Mouse (Mus musculus): ENCODE results near the gene Dgkd. TPM values are rescaled to one million over a fixed set of nuclear protein-coding genes. Genes with fewer than 3 reads are reported as not detected.

Dgkd gene
- polyA plus RNA-seq, 1 experiment from 2014 or later = 20.2 TPM

DNA sequence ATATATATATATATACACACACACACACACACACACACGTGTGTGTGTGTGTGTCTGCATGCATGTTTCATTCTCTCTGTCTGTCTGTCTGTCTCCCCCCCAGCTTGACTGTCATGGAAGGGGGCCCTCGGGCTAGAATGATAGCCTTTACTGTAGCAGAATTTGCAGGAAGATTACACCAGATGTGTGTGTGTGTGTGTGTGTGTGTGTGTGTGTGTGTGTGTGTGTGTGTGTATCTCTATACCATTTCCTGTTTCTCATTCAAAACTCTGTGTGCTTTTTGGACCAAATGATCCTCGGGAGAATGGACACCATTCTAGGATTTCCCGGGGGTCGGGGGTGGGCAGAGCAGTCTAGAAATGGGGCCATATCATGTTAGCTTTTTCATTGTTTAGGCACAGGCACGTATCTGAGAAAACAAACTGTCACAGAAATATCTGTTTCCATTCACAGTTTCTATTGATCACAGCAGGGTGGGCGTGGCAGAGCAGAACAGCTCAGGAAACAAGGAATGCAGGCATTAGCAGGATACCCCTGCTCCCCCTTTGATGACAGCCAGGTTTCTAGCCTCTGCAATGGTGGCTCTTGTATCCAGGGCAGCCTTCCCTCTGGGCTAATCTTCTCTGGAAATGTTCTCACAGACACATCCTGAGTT, 24.0 kb upstream of the Dgkd start:
- 32% methylated on average over 7 of the region's 7 CpGs for WGBS
- Histone ChIP-seq H3K27ac (ENCODE audit: low read depth, low read length) (no peak overlapping the region), H3K4me3 (ENCODE audit: low read depth, low read length) (no peak overlapping the region)

DNA sequence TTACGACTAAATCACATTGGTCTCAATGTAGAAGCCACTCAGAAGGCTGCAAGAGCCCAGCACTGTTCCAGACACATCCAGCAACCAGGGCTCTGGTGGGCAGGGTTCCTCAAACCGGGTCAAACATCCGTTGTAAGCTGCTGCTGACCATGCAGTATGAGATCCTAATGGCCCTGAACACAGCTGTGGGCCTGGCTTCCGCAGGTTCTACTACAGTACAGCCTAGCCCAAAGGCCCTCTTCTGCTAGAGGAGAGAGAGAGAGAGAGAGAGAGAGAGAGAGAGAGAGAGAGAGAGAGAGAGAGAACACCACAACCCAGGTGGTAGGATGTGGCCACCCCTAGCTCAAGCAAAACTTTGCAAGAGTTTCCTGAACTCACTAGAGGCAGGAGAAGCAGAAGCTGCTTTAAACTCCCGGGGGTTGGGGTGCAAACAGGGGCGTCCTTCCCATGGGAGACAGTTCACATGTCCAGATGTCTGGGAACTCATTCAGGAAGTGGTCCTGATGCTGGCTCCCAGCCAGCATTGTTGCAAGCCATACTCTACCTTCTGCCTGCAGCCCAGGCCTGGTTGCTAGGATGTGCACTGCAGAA, 23.4 kb upstream of the Dgkd start:
- H3K4me3 ChIP-seq (ENCODE audit: low read depth, low read length) = no peak overlapping the region
- ATAC-seq = no peak
- TF ChIP-seq CTCF (IDR thresholded peaks at IDR 0.05; ENCODE audit: low read depth) = no peak

More for the DNA sequence above, 24.0 kb upstream of the Dgkd start:
- Histone ChIP-seq H3K4me1 (replicated peaks; ENCODE audit: control insufficient read depth, insufficient read depth, low read length) (no peaks in the 10 kb centered on the region), H3K9ac (ENCODE audit: low read depth, low read length) (no peak overlapping the region), H3K9me3 (ENCODE audit: control insufficient read depth) (no peaks in the 10 kb centered on the region), H3K27me3 (replicated peaks; ENCODE audit: control insufficient read depth, insufficient read depth, low read length) (no peaks in the 10 kb centered on the region), H3K4me2 (replicated peaks; ENCODE audit: low read depth) (no peak overlapping the region), H3K36me3 (ENCODE audit: control insufficient read depth, insufficient read depth) (no peaks in the 10 kb centered on the region)
- no peak for TF ChIP-seq CTCF (IDR thresholded peaks at IDR 0.05; ENCODE audit: low read depth)
- ATAC-seq = no peak

DNA sequence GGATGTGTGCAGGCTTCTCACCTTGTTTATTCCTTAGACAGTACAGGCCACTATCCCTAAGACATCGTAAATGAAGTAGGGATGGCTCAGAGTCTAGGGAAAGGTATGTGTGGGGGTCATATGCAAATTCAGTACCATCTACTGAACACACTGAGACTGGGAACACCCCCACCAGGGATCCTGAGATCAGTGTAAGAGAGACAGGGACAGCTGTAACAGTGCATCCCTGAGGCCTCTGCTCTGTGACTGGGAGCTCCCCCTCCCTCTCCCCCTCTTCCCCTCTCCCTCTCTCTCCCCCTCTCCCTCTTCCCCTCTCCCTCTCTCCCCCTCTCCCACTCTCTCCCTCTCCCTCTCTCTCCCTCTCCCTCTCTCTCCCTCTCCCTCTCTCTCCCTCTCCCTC, 16.6 kb upstream of the Dgkd start:
- no peak for ATAC-seq
- Histone ChIP-seq H3K9me3 (ENCODE audit: control insufficient read depth) (no peaks in the 10 kb centered on the region), H3K27me3 (replicated peaks; ENCODE audit: control insufficient read depth, insufficient read depth, low read length) (no peaks in the 10 kb centered on the region), H3K4me2 (replicated peaks; ENCODE audit: low read depth) (no peak overlapping the region), H3K36me3 (ENCODE audit: control insufficient read depth, insufficient read depth) (no peaks in the 10 kb centered on the region), H3K4me1 (replicated peaks; ENCODE audit: control insufficient read depth, insufficient read depth, low read length) (no peaks in the 10 kb centered on the region), H3K27ac (ENCODE audit: low read depth, low read length) (no peak overlapping the region), H3K4me3 (ENCODE audit: low read depth, low read length) (no peak overlapping the region), H3K9ac (ENCODE audit: low read depth, low read length) (no peak overlapping the region)
- no peak for TF ChIP-seq CTCF (IDR thresholded peaks at IDR 0.05; ENCODE audit: low read depth)
- 81% methylated on average over 1 of the region's 1 CpGs for WGBS

More for the DNA sequence above, 23.4 kb upstream of the Dgkd start:
- Histone ChIP-seq H3K9ac (ENCODE audit: low read depth, low read length) (no peak overlapping the region), H3K27me3 (replicated peaks; ENCODE audit: control insufficient read depth, insufficient read depth, low read length) (no peaks in the 10 kb centered on the region), H3K9me3 (ENCODE audit: control insufficient read depth) (no peaks in the 10 kb centered on the region), H3K27ac (ENCODE audit: low read depth, low read length) (no peak overlapping the region), H3K4me1 (replicated peaks; ENCODE audit: control insufficient read depth, insufficient read depth, low read length) (no peaks in the 10 kb centered on the region), H3K36me3 (ENCODE audit: control insufficient read depth, insufficient read depth) (no peaks in the 10 kb centered on the region), H3K4me2 (replicated peaks; ENCODE audit: low read depth) (no peak overlapping the region)
- WGBS = 41% methylated on average over 6 of the region's 6 CpGs

DNA sequence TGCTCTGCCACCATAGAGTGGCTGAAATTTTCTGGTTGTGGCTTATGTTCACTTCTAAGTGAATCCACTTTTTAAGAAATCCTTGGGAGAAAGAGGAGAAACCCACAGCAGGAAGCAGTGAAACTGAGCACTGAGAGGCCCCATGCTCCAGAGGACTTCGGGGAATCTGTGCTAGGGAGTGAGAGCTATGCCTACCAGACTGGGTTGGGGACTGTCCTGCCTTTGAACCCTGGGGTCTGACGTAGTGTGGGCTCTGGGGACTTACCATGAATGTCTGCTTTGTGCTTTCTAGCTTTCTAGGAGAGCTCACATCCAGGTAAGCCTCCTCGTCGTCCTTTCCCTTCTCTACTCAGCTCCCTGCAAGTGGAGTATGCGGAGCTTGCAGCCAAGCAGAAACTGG, 16.1 kb upstream of the Dgkd start:
- H3K9me3 ChIP-seq (ENCODE audit: control insufficient read depth) = no peaks in the 10 kb centered on the region
- H3K4me2 ChIP-seq (replicated peaks; ENCODE audit: low read depth) = no peak overlapping the region
- ATAC-seq = no peak
- H3K27ac ChIP-seq (ENCODE audit: low read depth, low read length) = no peak overlapping the region
- H3K36me3 ChIP-seq (ENCODE audit: control insufficient read depth, insufficient read depth) = no peaks in the 10 kb centered on the region
- WGBS = 60% methylated on average over 5 of the region's 5 CpGs
- no peak overlapping the region for H3K4me3 ChIP-seq (ENCODE audit: low read depth, low read length)
- H3K4me1 ChIP-seq (replicated peaks; ENCODE audit: control insufficient read depth, insufficient read depth, low read length) = no peaks in the 10 kb centered on the region
- H3K9ac ChIP-seq (ENCODE audit: low read depth, low read length) = no peak overlapping the region
- TF ChIP-seq CTCF (IDR thresholded peaks at IDR 0.05; ENCODE audit: low read depth) = no peak
- H3K27me3 ChIP-seq (replicated peaks; ENCODE audit: control insufficient read depth, insufficient read depth, low read length) = no peaks in the 10 kb centered on the region

DNA sequence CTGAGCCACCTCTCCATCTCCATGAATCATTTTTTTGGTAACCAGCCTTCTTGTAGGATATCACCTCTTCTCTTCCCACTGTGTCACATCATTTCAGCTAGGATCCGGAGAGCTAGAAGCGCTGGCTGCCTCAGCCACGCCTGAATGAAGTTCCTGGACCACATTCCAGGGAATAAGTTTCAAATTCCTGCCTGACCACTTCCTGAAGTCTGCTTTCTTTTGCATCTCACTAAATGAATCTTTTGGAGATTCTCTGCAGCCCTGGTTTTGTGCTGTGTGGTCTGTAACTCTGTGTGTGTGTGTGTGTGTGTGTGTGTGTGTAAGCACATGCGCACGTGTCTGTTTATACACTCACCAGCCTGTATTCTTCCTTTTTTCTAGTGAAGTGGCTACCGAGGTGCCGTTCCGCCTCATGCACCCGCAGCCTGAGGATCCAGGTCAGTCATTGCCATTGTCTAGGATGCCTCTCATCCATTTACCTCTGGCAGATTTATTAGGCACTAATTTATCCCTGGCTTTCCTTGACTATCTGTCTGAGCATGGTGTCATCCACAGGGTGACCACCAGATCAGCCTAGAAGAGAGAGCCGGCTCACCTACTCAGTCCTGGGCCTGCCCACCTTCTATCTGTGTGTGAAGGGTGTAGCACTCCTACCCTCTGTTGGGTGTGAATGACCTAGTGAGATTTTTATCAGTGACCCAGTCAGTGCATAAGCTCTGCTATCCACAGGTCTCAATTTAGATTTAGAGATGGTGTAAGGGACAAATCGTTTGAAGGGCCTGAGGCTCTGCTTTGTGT, 12.5 kb upstream of the Dgkd start:
- no peaks in the 10 kb centered on the region for H3K4me1 ChIP-seq (replicated peaks; ENCODE audit: control insufficient read depth, insufficient read depth, low read length)
- no peak for ATAC-seq
- no peak overlapping the region for H3K27ac ChIP-seq (ENCODE audit: low read depth, low read length)
- no peak overlapping the region for H3K4me3 ChIP-seq (ENCODE audit: low read depth, low read length)
- no peaks in the 10 kb centered on the region for H3K36me3 ChIP-seq (ENCODE audit: control insufficient read depth, insufficient read depth)
- H3K9me3 ChIP-seq (ENCODE audit: control insufficient read depth) = no peaks in the 10 kb centered on the region
- H3K4me2 ChIP-seq (replicated peaks; ENCODE audit: low read depth) = no peak overlapping the region
- no peak overlapping the region for H3K9ac ChIP-seq (ENCODE audit: low read depth, low read length)
- WGBS = 50% methylated on average over 11 of the region's 11 CpGs
- TF ChIP-seq CTCF (IDR thresholded peaks at IDR 0.05; ENCODE audit: low read depth) = no peak
- H3K27me3 ChIP-seq (replicated peaks; ENCODE audit: control insufficient read depth, insufficient read depth, low read length) = no peaks in the 10 kb centered on the region

DNA sequence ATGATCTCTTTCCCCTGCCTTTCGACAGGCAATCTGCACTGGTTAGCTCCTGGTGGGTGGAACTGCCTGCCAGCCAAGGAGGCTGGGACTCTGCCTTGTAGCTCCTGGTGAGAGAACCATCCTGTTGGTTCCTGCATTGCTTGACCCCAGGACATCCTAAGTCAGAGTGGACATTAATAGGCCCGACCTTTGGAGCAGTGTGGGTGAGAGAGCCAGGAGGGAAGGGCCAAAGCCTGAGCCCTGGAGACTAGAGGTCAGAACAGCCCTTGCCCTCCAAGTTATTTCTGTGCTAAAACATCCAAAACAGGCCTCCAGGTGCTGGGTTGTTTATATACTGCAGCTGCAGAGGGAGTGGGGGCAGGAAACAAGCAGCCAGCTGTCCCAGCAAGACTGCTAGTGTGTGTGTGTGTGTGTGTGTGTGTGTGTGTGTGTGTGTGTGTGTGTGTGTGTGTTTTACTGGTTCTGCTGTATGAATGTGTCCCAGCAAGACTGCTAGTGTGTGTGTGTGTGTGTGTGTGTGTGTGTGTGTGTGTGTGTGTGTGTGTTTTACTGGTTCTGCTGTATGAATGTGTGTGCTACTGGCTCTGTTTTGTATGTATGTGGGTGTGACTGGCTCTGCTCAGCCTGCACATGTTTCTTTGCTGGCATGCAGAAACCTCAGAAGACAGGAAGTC, 6.1 kb upstream of the Dgkd start:
- no peak overlapping the region for H3K27ac ChIP-seq (ENCODE audit: low read depth, low read length)
- 0 out of 2 replicates have a peak, but pooled peaks cover 4% of the 10 kb centered on the region for H3K4me1 ChIP-seq (replicated peaks; ENCODE audit: control insufficient read depth, insufficient read depth, low read length)
- H3K4me2 ChIP-seq (replicated peaks; ENCODE audit: low read depth) = no peak overlapping the region
- no peaks in the 10 kb centered on the region for H3K9me3 ChIP-seq (ENCODE audit: control insufficient read depth)
- H3K36me3 ChIP-seq (ENCODE audit: control insufficient read depth, insufficient read depth) = no peaks in the 10 kb centered on the region
- no peak overlapping the region for H3K9ac ChIP-seq (ENCODE audit: low read depth, low read length)
- ATAC-seq = peak; percentile 36
- TF ChIP-seq CTCF (IDR thresholded peaks at IDR 0.05; ENCODE audit: low read depth) = no peak
- 43% methylated on average over 2 of the region's 2 CpGs for WGBS
- no peaks in the 10 kb centered on the region for H3K27me3 ChIP-seq (replicated peaks; ENCODE audit: control insufficient read depth, insufficient read depth, low read length)
- H3K4me3 ChIP-seq (ENCODE audit: low read depth, low read length) = no peak overlapping the region

Data from intestine, postnatal 0 days (tissue).